Mouse (Mus musculus) embryo, embryonic 9.5 days (tissue): ENCODE measurements at regions not wholly inside any gene's neighbourhood (a gene's known extent, or its start where the extent isn't known, plus 50 kb on each side); places are given as distances from the start of the nearest gene placed in this dataset.
"Not testable (repeated sequence)": the region's sequence is repeated elsewhere in the genome, so short reads cannot be mapped to it uniquely, and the experiment has no call there.

Source experiments
- DNase-seq: peaks from one replicate; pipeline ENCODE4 v3.0.0-alpha.2; 2017; ENCODE audit errors: extremely low spot score

GRCm38 (mm10) chr4:23787417-23788204 is 708.6 kb upstream of the Mms22l start:
- DNase-seq: peak; percentile 65

GRCm38 (mm10) chr4:23823516-23823915 is 672.7 kb upstream of the Mms22l start:
- DNase-seq: no peak

- DNase-seq: peak; percentile 7
Measured at GRCm38 (mm10) chr4:23826885-23827284, 669.4 kb upstream of the Mms22l start.

- DNase-seq: no peak
Measured at GRCm38 (mm10) chr4:23832385-23833164, 663.7 kb upstream of the Mms22l start.

GRCm38 (mm10) chr4:23843609-23844287 is 652.5 kb upstream of the Mms22l start:
- DNase-seq: no peak

- DNase-seq: no peak
Measured at GRCm38 (mm10) chr4:23844288-23844971, 651.8 kb upstream of the Mms22l start.

- DNase-seq: no peak
Measured at GRCm38 (mm10) chr4:23845263-23845662, 651.0 kb upstream of the Mms22l start.

- DNase-seq: no peak
Measured at GRCm38 (mm10) chr4:23850640-23851039, 645.6 kb upstream of the Mms22l start.

GRCm38 (mm10) chr4:23862437-23862836 is 633.8 kb upstream of the Mms22l start:
- DNase-seq: no peak

- DNase-seq: no peak
Measured at GRCm38 (mm10) chr4:23880007-23880406, 616.2 kb upstream of the Mms22l start.

GRCm38 (mm10) chr4:23913396-23913795 is 582.9 kb upstream of the Mms22l start:
- peak; percentile 22 for DNase-seq

- DNase-seq: no peak
Measured at GRCm38 (mm10) chr4:23913822-23914221, 582.4 kb upstream of the Mms22l start.

- DNase-seq: no peak
Measured at GRCm38 (mm10) chr4:23914423-23914822, 581.8 kb upstream of the Mms22l start.

- no peak for DNase-seq
Measured at GRCm38 (mm10) chr4:23921520-23921919, 574.7 kb upstream of the Mms22l start.

GRCm38 (mm10) chr4:23954140-23954539 is 542.1 kb upstream of the Mms22l start:
- no peak for DNase-seq

GRCm38 (mm10) chr4:23982193-23982592 is 514.1 kb upstream of the Mms22l start:
- DNase-seq: not testable (repeated sequence)

GRCm38 (mm10) chr4:23982790-23983451 is 513.3 kb upstream of the Mms22l start:
- peak; percentile 78 for DNase-seq

GRCm38 (mm10) chr4:23983452-23983805 is 512.8 kb upstream of the Mms22l start:
- DNase-seq: no peak

GRCm38 (mm10) chr4:23984005-23984404 is 512.2 kb upstream of the Mms22l start:
- DNase-seq: no peak

- DNase-seq: peak; percentile 6
Measured at GRCm38 (mm10) chr4:23985956-23986355, 510.3 kb upstream of the Mms22l start.

GRCm38 (mm10) chr4:23993823-23994222 is 502.4 kb upstream of the Mms22l start:
- DNase-seq: no peak
